Mouse (Mus musculus) cerebellum, adult 11 months (tissue): ENCODE data around the gene Cdc5l.
"Not testable (repeated sequence)": the region's sequence is repeated elsewhere in the genome, so short reads cannot be mapped to it uniquely, and the experiment has no call there.

Source experiments
- DNase-seq: peaks from one replicate; pipeline ENCODE4 v3.0.0; 2022

The Cdc5l gene

GRCm38 (mm10) chr17:45433419-45434261 lies at the start of gene Cdc5l:
Gene Cdc5l, minus strand, starts transcription at chr17:45433737.
- DNase-seq, result peak; percentile 98

DNA sequence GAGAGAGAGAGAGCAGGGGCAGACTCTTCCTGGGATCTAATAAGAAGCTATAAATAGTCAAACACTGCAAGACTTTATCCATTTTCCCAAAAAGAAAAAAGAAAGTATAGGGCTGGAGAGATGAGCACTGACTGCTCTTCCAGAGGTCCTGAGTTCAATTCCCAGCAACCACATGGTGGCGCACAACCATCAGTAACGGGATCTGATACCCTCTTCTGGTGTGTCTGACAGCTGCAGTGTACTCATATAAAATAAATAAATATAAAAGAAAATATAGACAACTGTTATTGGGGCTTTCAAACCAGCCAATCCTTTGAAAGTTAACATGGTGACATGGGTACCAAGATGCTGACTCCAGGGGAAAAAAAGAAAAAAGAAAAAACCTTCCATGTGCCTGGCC lies 46.9 kb upstream of the Cdc5l start:
- no peak for DNase-seq

- peak; percentile 83 for DNase-seq
Observed at GRCm38 (mm10) chr17:45478234-45478825, 44.8 kb upstream of the Cdc5l start.

GRCm38 (mm10) chr17:45474669-45475465 lies 41.3 kb upstream of the Cdc5l start, which contains the start of gene Spats1:
Gene Spats1, minus strand, starts transcription at chr17:45475415.
- DNase-seq, result peak; percentile 78

- DNase-seq, result no peak
Observed at GRCm38 (mm10) chr17:45474146-45474545, 40.6 kb upstream of the Cdc5l start.

GRCm38 (mm10) chr17:45473667-45474066 lies 40.1 kb upstream of the Cdc5l start:
- no peak for DNase-seq

GRCm38 (mm10) chr17:45470726-45471125 lies 37.2 kb upstream of the Cdc5l start:
- DNase-seq, result no peak

- no peak for DNase-seq
Observed at GRCm38 (mm10) chr17:45468302-45468701, 34.8 kb upstream of the Cdc5l start.

- DNase-seq, result no peak
Observed at GRCm38 (mm10) chr17:45466701-45467100, 33.2 kb upstream of the Cdc5l start.

GRCm38 (mm10) chr17:45464255-45464654 lies 30.7 kb upstream of the Cdc5l start:
- no peak for DNase-seq

- DNase-seq, result no peak
Observed at GRCm38 (mm10) chr17:45462506-45462905, 29.0 kb upstream of the Cdc5l start.

GRCm38 (mm10) chr17:45459062-45459461 lies 25.5 kb upstream of the Cdc5l start:
- no peak for DNase-seq

DNA sequence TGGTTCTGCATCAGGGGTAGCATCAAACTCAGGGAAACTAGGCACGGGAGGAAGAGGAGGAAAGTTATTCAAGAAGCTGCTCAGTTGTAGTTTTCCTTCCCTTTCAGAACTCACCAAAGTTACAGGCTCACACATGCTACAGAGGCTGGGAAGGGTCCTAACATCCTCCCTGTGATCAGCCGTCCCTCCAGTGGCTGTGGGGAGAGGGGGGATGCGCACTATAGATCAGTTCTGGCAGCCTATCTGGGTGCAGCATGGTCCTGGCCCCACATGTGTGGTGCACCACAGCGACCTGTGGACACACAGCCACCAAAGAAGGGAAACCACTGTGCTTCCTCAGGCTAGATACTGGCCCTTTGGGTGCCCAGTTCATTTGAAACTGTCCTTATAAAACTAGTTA lies 25.0 kb upstream of the Cdc5l start:
- no peak for DNase-seq

DNA sequence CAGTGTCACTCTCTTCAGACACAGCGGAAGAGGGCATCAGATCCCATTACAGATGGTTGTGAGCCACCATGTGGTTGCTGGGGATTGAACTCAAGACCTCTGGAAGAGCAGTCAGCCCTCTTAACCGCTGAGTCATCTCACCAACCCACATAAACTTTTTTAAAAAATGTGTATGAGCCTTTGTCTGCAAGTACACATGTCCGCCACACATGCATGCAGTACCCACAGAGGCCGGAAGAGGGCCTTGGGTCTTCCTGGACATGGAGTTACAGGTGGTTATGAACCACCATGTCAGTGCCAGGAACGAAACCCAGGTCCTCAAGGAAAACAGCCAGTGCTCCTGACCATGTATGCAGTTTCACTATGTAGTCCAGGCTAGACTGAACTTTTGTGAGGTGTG lies 23.9 kb upstream of the Cdc5l start:
- no peak for DNase-seq

DNA sequence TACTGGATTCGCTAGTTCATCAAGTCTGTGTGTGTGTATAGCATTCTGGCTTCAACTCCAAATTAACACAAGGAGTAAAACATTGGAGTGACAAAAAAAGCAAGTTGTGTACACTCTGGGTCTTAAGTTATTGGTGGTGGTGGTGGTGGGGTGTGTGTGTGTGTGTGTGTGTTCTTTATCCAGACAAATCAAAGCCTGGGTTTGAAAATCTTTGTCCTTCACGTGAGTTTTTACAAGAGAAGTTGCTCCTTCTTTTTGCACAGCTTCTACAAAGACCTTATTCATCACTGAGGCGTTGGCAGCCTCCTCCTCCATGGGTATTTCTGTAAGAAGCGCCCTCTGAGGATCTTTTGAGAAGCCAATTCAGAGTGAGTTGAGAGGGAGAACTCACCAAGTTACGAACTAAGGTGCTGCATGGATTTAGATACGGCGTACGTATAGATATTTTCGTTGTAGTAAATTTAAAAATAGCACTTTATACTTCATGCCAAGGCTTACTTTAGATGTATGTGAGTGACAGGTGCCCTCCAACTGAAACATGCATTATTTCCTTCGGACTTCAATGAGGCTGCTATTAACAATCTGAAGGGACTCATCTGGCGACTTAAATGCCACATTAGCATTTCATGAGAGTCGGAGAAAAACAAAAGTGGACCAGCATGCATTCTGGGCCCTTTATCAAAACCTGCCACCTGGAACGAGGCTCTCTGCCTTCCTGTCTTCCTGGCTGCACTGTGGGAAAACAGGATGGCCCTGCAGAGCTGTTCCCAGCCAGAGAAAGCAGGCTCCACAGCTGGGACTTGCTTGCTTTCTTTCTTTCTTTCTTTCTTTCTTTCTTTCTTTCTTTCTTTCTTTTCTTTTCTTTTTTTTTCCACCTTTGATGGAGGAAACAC lies 23.0 kb upstream of the Cdc5l start:
- DNase-seq, result no peak

DNA sequence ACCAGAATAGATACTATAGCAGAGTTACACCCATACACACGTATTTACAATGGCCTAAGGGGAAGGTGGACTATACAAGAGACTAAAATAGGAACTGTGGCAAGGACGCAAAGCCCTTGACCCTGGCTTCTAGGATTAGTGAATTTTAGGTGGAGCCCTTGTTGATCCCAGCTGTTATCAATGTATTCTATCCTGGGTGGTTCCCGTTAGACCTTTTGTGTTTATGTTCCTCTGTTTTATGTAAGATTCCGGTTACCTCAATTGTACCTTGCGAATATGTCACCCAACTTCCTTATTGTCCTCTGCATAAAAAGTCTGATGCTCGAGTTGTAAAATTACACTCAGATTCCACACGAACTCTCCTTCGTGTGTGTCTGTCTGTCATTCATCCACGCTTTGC lies 22.2 kb upstream of the Cdc5l start:
- DNase-seq, result not testable (repeated sequence)

DNA sequence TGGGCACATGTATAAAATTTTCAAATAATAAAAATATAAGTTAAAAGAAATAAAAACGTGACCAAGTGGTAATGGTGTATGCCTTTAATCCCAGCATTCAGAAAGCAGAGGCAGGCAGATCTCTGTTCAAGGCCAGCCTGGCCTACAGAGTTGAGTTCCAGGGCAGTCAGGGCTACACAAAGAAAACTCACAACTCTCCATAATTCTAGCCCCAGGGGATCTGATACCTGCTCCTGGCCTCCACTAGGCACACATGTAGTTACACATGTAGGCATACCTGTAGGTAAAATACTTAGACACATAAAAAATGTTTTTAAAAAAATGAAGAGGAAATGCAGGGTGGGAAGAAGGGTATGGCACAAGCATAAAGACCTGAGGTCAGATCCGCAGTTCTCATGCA lies 21.3 kb upstream of the Cdc5l start:
- no peak for DNase-seq

DNA sequence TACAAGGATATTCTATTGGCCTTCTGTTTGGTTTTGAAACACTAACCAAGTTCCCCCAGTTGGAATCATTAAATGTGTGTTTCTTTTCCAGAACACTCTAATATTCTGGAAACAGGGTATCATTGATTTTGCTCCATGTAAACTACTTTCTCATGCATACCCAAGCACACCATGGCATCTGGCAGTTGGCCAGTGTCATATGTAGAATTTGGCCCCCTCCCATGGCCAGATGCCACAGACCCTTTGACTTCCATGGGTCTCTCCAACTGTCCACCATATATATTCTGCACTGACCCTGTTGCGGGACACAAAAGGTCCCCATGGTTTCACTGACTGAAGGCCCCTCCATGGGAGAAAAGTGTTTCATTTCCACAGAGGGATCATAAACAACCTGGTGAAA lies 18.7 kb upstream of the Cdc5l start:
- no peak for DNase-seq

GRCm38 (mm10) chr17:45450153-45450552 lies 16.6 kb upstream of the Cdc5l start:
- DNase-seq, result no peak

DNA sequence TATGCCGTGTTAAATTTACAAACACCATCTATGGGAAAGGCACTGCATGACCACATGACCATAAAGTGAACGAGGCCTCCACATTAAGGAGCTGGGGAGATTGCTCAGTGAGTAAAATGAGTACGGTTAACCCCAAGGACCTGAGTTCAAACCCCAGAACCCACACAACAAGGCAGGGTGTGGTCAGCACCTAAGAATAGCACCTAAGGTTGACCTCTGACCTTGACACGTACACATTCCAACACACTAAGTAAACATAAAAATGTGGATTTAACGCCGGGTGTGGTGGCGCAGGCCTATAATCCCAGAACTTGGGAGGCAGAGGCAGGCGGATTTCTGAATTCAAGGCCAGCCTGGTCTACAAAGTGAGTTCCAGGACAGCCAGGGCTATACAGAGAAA lies 16.0 kb upstream of the Cdc5l start:
- no peak for DNase-seq

DNA sequence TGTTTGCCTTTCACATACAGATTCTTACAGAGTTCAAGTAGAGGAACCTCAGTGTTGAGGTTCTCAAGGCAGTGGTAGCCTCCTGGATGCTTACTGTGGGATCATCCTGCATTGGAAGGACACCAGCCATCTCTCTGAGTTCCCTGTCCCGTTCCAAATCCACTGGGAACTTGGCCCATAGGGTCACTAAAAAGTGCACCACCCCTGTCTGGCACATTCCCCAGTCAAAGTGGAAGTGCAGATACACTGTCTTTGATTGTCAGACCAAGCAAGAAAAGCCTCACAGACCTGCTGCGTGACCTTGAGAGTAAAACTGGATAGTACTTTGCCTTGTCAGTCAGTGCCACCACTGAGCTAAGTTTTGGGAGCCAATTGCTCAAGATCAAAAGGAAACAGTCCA lies 13.5 kb upstream of the Cdc5l start:
- DNase-seq, result no peak

DNA sequence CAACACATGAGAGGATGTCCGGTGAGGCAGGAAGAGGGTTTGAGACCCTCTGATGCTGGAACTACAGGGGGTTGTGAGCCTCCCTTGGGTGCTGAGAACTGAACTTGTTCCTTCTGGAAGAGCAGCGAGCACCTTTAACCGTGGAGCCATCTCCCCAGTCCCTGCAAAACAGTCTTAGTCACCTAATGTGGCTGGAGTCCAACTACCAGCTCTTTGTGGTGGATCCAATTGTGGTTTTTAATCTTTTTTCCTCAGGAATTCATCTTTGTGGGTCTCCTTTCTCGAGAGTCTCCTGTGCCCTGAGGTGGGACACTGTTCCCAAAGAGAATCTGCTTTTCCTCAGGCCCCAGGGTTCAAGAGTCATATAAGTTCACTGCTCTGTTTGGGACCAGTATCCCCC lies 12.4 kb upstream of the Cdc5l start:
- no peak for DNase-seq

DNA sequence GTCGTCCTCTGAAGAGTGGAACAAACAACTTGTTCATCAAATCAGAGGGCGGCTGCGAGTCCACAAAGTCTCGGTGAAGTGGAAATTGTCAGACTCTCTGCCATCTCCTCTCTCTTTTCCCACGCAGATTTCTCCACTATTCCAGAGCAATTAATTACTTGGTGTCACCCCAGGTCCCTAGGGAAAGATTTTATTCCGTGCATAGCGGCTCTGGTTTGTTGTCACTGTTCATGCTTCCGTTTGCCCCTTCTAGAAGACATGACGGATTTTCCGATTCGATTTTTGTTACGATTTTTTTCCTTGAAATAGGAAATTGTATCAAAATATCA lies 689 bp upstream of the Cdc5l start:
- DNase-seq, result no peak
